Mouse (Mus musculus): ENCODE results near the gene Rpf1. TPM values are rescaled to one million over a fixed set of nuclear protein-coding genes. Genes with fewer than 3 reads are reported as not detected.

Rpf1 gene
- total RNA-seq, 2 experiments from 2014 or later = 9.8 to 12.2 TPM

- no peak for DNase-seq
Observed at GRCm38 (mm10) chr3:146500003-146500809, 21.0 kb downstream of the Rpf1 start.

- DNase-seq = peak; percentile 92
Observed at GRCm38 (mm10) chr3:146499431-146500002, 21.7 kb downstream of the Rpf1 start, which contains the start of the genes Spata1 and Gng5. TSS of gene Spata1 (minus strand) at chr3:146499753. TSS of gene Gng5 (plus strand) at chr3:146499807.

GRCm38 (mm10) chr3:146498989-146499388, 22.2 kb downstream of the Rpf1 start:
- no peak for DNase-seq

- no peak for DNase-seq
Observed at GRCm38 (mm10) chr3:146494941-146495340, 26.3 kb downstream of the Rpf1 start.

- no peak for DNase-seq
Observed at GRCm38 (mm10) chr3:146486464-146486863, 34.8 kb downstream of the Rpf1 start.

- no peak for DNase-seq
Observed at GRCm38 (mm10) chr3:146482044-146482443, 39.2 kb downstream of the Rpf1 start.

- DNase-seq = no peak
Observed at GRCm38 (mm10) chr3:146474428-146474827, 46.8 kb downstream of the Rpf1 start.

- no peak for DNase-seq
Observed at GRCm38 (mm10) chr3:146473741-146474140, 47.5 kb downstream of the Rpf1 start.

- DNase-seq = no peak
Observed at GRCm38 (mm10) chr3:146472657-146473056, 48.6 kb downstream of the Rpf1 start.

- DNase-seq = no peak
Observed at GRCm38 (mm10) chr3:146469226-146469625, 52.0 kb downstream of the Rpf1 start.

- no peak for DNase-seq
Observed at GRCm38 (mm10) chr3:146462939-146463338, 58.3 kb downstream of the Rpf1 start.

Other genes starting within 250 kb of the Rpf1 start
- gene Ssx2ip, start 116.8 kb downstream of the Rpf1 start, total RNA-seq (2021) = 10 to 100 TPM; 23.5 to 27.0 TPM
- gene Ctbs, start 71.6 kb downstream of the Rpf1 start, total RNA-seq (2021) = 1 to 10 TPM; 3.3 to 3.8 TPM
- gene Spata1, start 21.7 kb downstream of the Rpf1 start, total RNA-seq (2021) = 1 to 10 TPM; 3.8 to 5.8 TPM
- 100 to 1,000 TPM; 371 to 383 TPM for gene Gng5, start 21.6 kb downstream of the Rpf1 start, total RNA-seq (2021)
- gene Uox, start 49.0 kb upstream of the Rpf1 start, total RNA-seq (2021) = not detected
- gene Dnase2b, start 94.2 kb upstream of the Rpf1 start, total RNA-seq (2021) = not detected
- gene 4930503B20Rik, start 129.9 kb upstream of the Rpf1 start, total RNA-seq (2021) = not detected
- under 1 TPM; 0.32 to 0.74 TPM for gene Samd13, start 164.2 kb upstream of the Rpf1 start, total RNA-seq (2021)